ENCODE assay signal across 14 mouse cellular contexts in the genomic region with DNA sequence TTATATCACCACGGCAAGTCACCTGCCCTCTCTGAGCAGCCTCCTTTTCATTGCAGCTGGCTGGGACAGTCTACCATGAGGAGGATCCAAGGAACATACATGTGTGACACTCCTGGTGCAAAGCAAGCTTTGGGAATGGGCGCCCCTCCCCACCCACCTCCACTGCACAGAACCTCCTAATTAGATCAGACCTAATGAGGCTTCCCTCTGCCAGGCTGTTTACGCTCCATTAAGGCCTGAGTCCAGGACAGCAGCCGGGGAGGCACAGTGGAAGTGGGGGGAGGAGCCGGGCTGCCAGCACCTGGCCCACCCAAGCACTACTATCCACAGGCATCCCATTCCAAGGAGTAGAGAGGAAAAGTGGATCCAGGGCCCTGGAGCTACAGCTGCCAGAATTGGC.
DNase-seq lines count a peak whose midpoint lies in the region; ATAC-seq lines count a peak whose summit lies in the region.
"Had no signal": no experiment of that assay in that cellular context is flagged by ENCODE, and none has a peak within 500 bp of the region (broad histone marks: within the 10 kb centered on the region; RNA-seq: fewer than 3 reads in every experiment).

No protein-coding gene starts in this region.

- H3K27me3 ChIP-seq in hindbrain, embryonic 11.5 days (ENCODE audit: control insufficient read depth, insufficient read depth, low read length): no peaks in the 10 kb centered on the region
- peaks cover 36% of the 10 kb centered on the region for H3K27me3 ChIP-seq in hindbrain, embryonic 10.5 days (ENCODE audit: insufficient read depth, poor library complexity, severe bottlenecking)
- no peaks in the 10 kb centered on the region; the same call in 1 of the 2 replicates for H3K27me3 ChIP-seq in midbrain, embryonic 11.5 days (ENCODE audit: control insufficient read depth, insufficient read depth, low read length)
- H3K27me3 ChIP-seq in midbrain, embryonic 10.5 days (ENCODE audit: low read depth, poor library complexity, severe bottlenecking): peaks cover 22% of the 10 kb centered on the region
- peaks cover 19% of the 10 kb centered on the region for H3K27me3 ChIP-seq in midbrain, embryonic 13.5 days

- no peak overlapping the region for H3K4me3 ChIP-seq in hindbrain, embryonic 11.5 days (ENCODE audit: low read depth, low read length)
- H3K4me3 ChIP-seq in hindbrain, embryonic 10.5 days: no peak overlapping the region
- no peak overlapping the region for H3K4me3 ChIP-seq in midbrain, embryonic 11.5 days (ENCODE audit: low read depth, low read length)
- H3K4me3 ChIP-seq in midbrain, embryonic 10.5 days: no peak overlapping the region
- no peak overlapping the region for H3K4me3 ChIP-seq in midbrain, embryonic 13.5 days (replicated peaks)
- H3K4me3 ChIP-seq: embryonic facial prominence, embryonic 13.5 days; heart, embryonic 10.5 days; midbrain, embryonic 12.5 days had no signal

- no peak overlapping the region for H3K27ac ChIP-seq in hindbrain, embryonic 11.5 days (ENCODE audit: low read depth, low read length)
- H3K27ac ChIP-seq in hindbrain, embryonic 10.5 days: no peak overlapping the region
- no peak overlapping the region for H3K27ac ChIP-seq in midbrain, embryonic 11.5 days (ENCODE audit: low read depth, low read length)
- H3K27ac ChIP-seq in midbrain, embryonic 10.5 days (replicated peaks): no peak overlapping the region
- H3K27ac ChIP-seq in midbrain, embryonic 13.5 days: no peak overlapping the region
- H3K27ac ChIP-seq: embryonic facial prominence, embryonic 13.5 days; heart, embryonic 10.5 days; midbrain, embryonic 12.5 days had no signal

- no peaks in the 10 kb centered on the region for H3K36me3 ChIP-seq in hindbrain, embryonic 11.5 days (ENCODE audit: control insufficient read depth, insufficient read depth, low read length)
- H3K36me3 ChIP-seq in hindbrain, embryonic 10.5 days: no peaks in the 10 kb centered on the region
- no peaks in the 10 kb centered on the region for H3K36me3 ChIP-seq in midbrain, embryonic 11.5 days (ENCODE audit: control insufficient read depth, insufficient read depth, low read length)
- no peaks in the 10 kb centered on the region for H3K36me3 ChIP-seq in midbrain, embryonic 10.5 days
- H3K36me3 ChIP-seq in midbrain, embryonic 13.5 days: no peaks in the 10 kb centered on the region
- H3K36me3 ChIP-seq: embryonic facial prominence, embryonic 13.5 days; heart, embryonic 10.5 days; midbrain, embryonic 12.5 days had no signal

- 53% methylated on average over 5 of the region's 5 CpGs for WGBS in hindbrain, embryonic 11.5 days
- 66% methylated on average over 5 of the region's 5 CpGs for WGBS in hindbrain, embryonic 10.5 days
- WGBS in midbrain, embryonic 11.5 days: 65% methylated on average over 5 of the region's 5 CpGs
- 61% methylated on average over 5 of the region's 5 CpGs for WGBS in midbrain, embryonic 10.5 days
- 47% methylated on average over 5 of the region's 5 CpGs for WGBS in midbrain, embryonic 13.5 days

- ATAC-seq in hindbrain, embryonic 11.5 days (ENCODE audit: low FRiP score): peak; percentile 53
- ATAC-seq in midbrain, embryonic 11.5 days (ENCODE audit: low FRiP score): no peak
- peak; percentile 32 for ATAC-seq in midbrain, embryonic 13.5 days
- ATAC-seq: activated CD4-positive, CD25-positive, alpha-beta regulatory T cell, adult 4 months had no signal

- H3K9ac ChIP-seq in hindbrain, embryonic 11.5 days (ENCODE audit: low read depth, low read length): no peak overlapping the region
- no peak overlapping the region for H3K9ac ChIP-seq in midbrain, embryonic 11.5 days (ENCODE audit: low read length)
- H3K9ac ChIP-seq in midbrain, embryonic 13.5 days (replicated peaks): no peak overlapping the region
- H3K9ac ChIP-seq: embryonic facial prominence, embryonic 13.5 days; midbrain, embryonic 12.5 days had no signal

- no peak for DNase-seq in hindbrain, embryonic 11.5 days (ENCODE audit: low spot score)
- no peak for DNase-seq in hindbrain, embryonic 10.5 days (ENCODE audit: low spot score)
- peak; percentile 75 for DNase-seq in midbrain, embryonic 11.5 days (ENCODE audit: low spot score, missing footprints)
- DNase-seq in midbrain, embryonic 10.5 days (ENCODE audit: low spot score): no peak
- DNase-seq in gastrocnemius, postnatal 25 days: no peak
- no peak for DNase-seq in T-cell, adult 2 months (ENCODE audit: low spot score)
- DNase-seq in adrenal gland, postnatal 25 days: no peak
- DNase-seq: cerebellum, postnatal 14 days; layer of hippocampus, adult 9-11 months had no signal

- no peak overlapping the region for H3K4me2 ChIP-seq in hindbrain, embryonic 11.5 days (replicated peaks; ENCODE audit: low read depth, low read length)
- no peak overlapping the region for H3K4me2 ChIP-seq in midbrain, embryonic 11.5 days
- H3K4me2 ChIP-seq in midbrain, embryonic 13.5 days (replicated peaks): no peak overlapping the region
- H3K4me2 ChIP-seq: embryonic facial prominence, embryonic 13.5 days; midbrain, embryonic 12.5 days had no signal

- no peaks in the 10 kb centered on the region for H3K9me3 ChIP-seq in hindbrain, embryonic 11.5 days (ENCODE audit: control insufficient read depth, low read length)
- no peaks in the 10 kb centered on the region for H3K9me3 ChIP-seq in hindbrain, embryonic 10.5 days
- H3K9me3 ChIP-seq in midbrain, embryonic 11.5 days (ENCODE audit: control insufficient read depth, low read length): no peaks in the 10 kb centered on the region
- no peaks in the 10 kb centered on the region for H3K9me3 ChIP-seq in midbrain, embryonic 10.5 days (replicated peaks)
- H3K9me3 ChIP-seq in midbrain, embryonic 13.5 days: no peaks in the 10 kb centered on the region
- H3K9me3 ChIP-seq: embryonic facial prominence, embryonic 13.5 days; heart, embryonic 10.5 days; midbrain, embryonic 12.5 days had no signal

- no peaks in the 10 kb centered on the region for H3K4me1 ChIP-seq in hindbrain, embryonic 11.5 days (replicated peaks; ENCODE audit: control insufficient read depth, insufficient read depth, low read length)
- H3K4me1 ChIP-seq in hindbrain, embryonic 10.5 days (replicated peaks): peaks cover 40% of the 10 kb centered on the region
- H3K4me1 ChIP-seq in midbrain, embryonic 11.5 days (ENCODE audit: control insufficient read depth, insufficient read depth, low read length): no peaks in the 10 kb centered on the region
- H3K4me1 ChIP-seq in midbrain, embryonic 10.5 days: peaks cover 23% of the 10 kb centered on the region
- H3K4me1 ChIP-seq in midbrain, embryonic 13.5 days (replicated peaks): peaks cover 36% of the 10 kb centered on the region
